Mouse (Mus musculus): ENCODE results near the gene Ccdc69. TPM values are rescaled to one million over a fixed set of nuclear protein-coding genes. Genes with fewer than 3 reads are reported as not detected.

Ccdc69 gene
- polyA plus RNA-seq, 1 experiment, result not detected

- WGBS, result 64% methylated on average over 7 of the region's 7 CpGs
Observed at GRCm38 (mm10) chr11:55113209-55113860, 35.4 kb upstream of the Ccdc69 start.

GRCm38 (mm10) chr11:55110566-55111169 lies 32.7 kb upstream of the Ccdc69 start:
- Histone ChIP-seq H3K4me3 (ENCODE audit: insufficient read depth, low read depth, low read length) (no peak overlapping the region), H3K27ac (ENCODE audit: insufficient read depth, low read depth, low read length) (no peak overlapping the region), H3K4me1 (ENCODE audit: control insufficient read depth, insufficient read depth, low read length) (no peaks in the 10 kb centered on the region)
- TF ChIP-seq POLR2A (IDR thresholded peaks at IDR 0.05; ENCODE audit: insufficient read depth, low read depth, low read length) (no peak), CTCF (IDR thresholded peaks at IDR 0.05; ENCODE audit: insufficient read depth, low read depth, low read length) (no peak)
- WGBS, result 69% methylated on average over 7 of the region's 7 CpGs

More at GRCm38 (mm10) chr11:55113209-55113860, 35.4 kb upstream of the Ccdc69 start:
- Histone ChIP-seq H3K4me1 (ENCODE audit: control insufficient read depth, insufficient read depth, low read length) (no peaks in the 10 kb centered on the region), H3K27ac (ENCODE audit: insufficient read depth, low read depth, low read length) (no peak overlapping the region), H3K4me3 (ENCODE audit: insufficient read depth, low read depth, low read length) (no peak overlapping the region)
- TF ChIP-seq CTCF (IDR thresholded peaks at IDR 0.05; ENCODE audit: insufficient read depth, low read depth, low read length) (no peak), POLR2A (IDR thresholded peaks at IDR 0.05; ENCODE audit: insufficient read depth, low read depth, low read length) (no peak)

- TF ChIP-seq CTCF (IDR thresholded peaks at IDR 0.05; ENCODE audit: insufficient read depth, low read depth, low read length), result no peak
- TF ChIP-seq POLR2A (IDR thresholded peaks at IDR 0.05; ENCODE audit: insufficient read depth, low read depth, low read length), result no peak
- Histone ChIP-seq H3K4me3 (ENCODE audit: insufficient read depth, low read depth, low read length) (no peak overlapping the region), H3K4me1 (ENCODE audit: control insufficient read depth, insufficient read depth, low read length) (no peaks in the 10 kb centered on the region), H3K27ac (ENCODE audit: insufficient read depth, low read depth, low read length) (no peak overlapping the region)
- 90% methylated on average over 7 of the region's 7 CpGs for WGBS
Observed at GRCm38 (mm10) chr11:55109521-55110300, 31.8 kb upstream of the Ccdc69 start.

- H3K4me3 ChIP-seq (ENCODE audit: insufficient read depth, low read depth, low read length), result no peak overlapping the region
- 100% methylated on average over 1 of the region's 1 CpGs for WGBS
- TF ChIP-seq CTCF (IDR thresholded peaks at IDR 0.05; ENCODE audit: insufficient read depth, low read depth, low read length) (no peak), POLR2A (IDR thresholded peaks at IDR 0.05; ENCODE audit: insufficient read depth, low read depth, low read length) (no peak)
- H3K4me1 ChIP-seq (ENCODE audit: control insufficient read depth, insufficient read depth, low read length), result no peaks in the 10 kb centered on the region
- H3K27ac ChIP-seq (ENCODE audit: insufficient read depth, low read depth, low read length), result no peak overlapping the region
Observed at GRCm38 (mm10) chr11:55106636-55107035, 28.7 kb upstream of the Ccdc69 start.

- H3K27ac ChIP-seq (ENCODE audit: insufficient read depth, low read depth, low read length), result no peak overlapping the region
- H3K4me1 ChIP-seq (ENCODE audit: control insufficient read depth, insufficient read depth, low read length), result no peaks in the 10 kb centered on the region
- H3K4me3 ChIP-seq (ENCODE audit: insufficient read depth, low read depth, low read length), result no peak overlapping the region
- 86% methylated on average over 4 of the region's 4 CpGs for WGBS
- TF ChIP-seq CTCF (IDR thresholded peaks at IDR 0.05; ENCODE audit: insufficient read depth, low read depth, low read length) (no peak), POLR2A (IDR thresholded peaks at IDR 0.05; ENCODE audit: insufficient read depth, low read depth, low read length) (no peak)
Observed at GRCm38 (mm10) chr11:55105389-55105788, 27.5 kb upstream of the Ccdc69 start.

GRCm38 (mm10) chr11:55103229-55103628 lies 25.3 kb upstream of the Ccdc69 start:
- no peak for TF ChIP-seq POLR2A (IDR thresholded peaks at IDR 0.05; ENCODE audit: insufficient read depth, low read depth, low read length)
- TF ChIP-seq CTCF (IDR thresholded peaks at IDR 0.05; ENCODE audit: insufficient read depth, low read depth, low read length), result no peak
- Histone ChIP-seq H3K4me1 (ENCODE audit: control insufficient read depth, insufficient read depth, low read length) (peaks cover 9% of the 10 kb centered on the region), H3K27ac (ENCODE audit: insufficient read depth, low read depth, low read length) (no peak overlapping the region), H3K4me3 (ENCODE audit: insufficient read depth, low read depth, low read length) (no peak overlapping the region)
- WGBS, result 69% methylated on average over 3 of the region's 3 CpGs

GRCm38 (mm10) chr11:55102015-55102414 lies 24.1 kb upstream of the Ccdc69 start:
- H3K27ac ChIP-seq (ENCODE audit: insufficient read depth, low read depth, low read length), result no peak overlapping the region
- TF ChIP-seq POLR2A (IDR thresholded peaks at IDR 0.05; ENCODE audit: insufficient read depth, low read depth, low read length) (no peak), CTCF (IDR thresholded peaks at IDR 0.05; ENCODE audit: insufficient read depth, low read depth, low read length) (no peak)
- no peak overlapping the region for H3K4me3 ChIP-seq (ENCODE audit: insufficient read depth, low read depth, low read length)
- H3K4me1 ChIP-seq (ENCODE audit: control insufficient read depth, insufficient read depth, low read length), result peaks cover 12% of the 10 kb centered on the region
- 87% methylated on average over 3 of the region's 3 CpGs for WGBS

- TF ChIP-seq CTCF (IDR thresholded peaks at IDR 0.05; ENCODE audit: insufficient read depth, low read depth, low read length) (no peak), POLR2A (IDR thresholded peaks at IDR 0.05; ENCODE audit: insufficient read depth, low read depth, low read length) (no peak)
- peaks cover 12% of the 10 kb centered on the region for H3K4me1 ChIP-seq (ENCODE audit: control insufficient read depth, insufficient read depth, low read length)
- no peak overlapping the region for H3K27ac ChIP-seq (ENCODE audit: insufficient read depth, low read depth, low read length)
- H3K4me3 ChIP-seq (ENCODE audit: insufficient read depth, low read depth, low read length), result no peak overlapping the region
- WGBS, result 47% methylated on average over 4 of the region's 4 CpGs
Observed at GRCm38 (mm10) chr11:55099868-55100267, 21.9 kb upstream of the Ccdc69 start.
